21 mouse cellular contexts compared by ENCODE assay signal in genomic region chr14:83803412-83803811, GRCm38 (mm10).
A peak's percentile ranks its signal among the peaks of the same experiment; 100 is the strongest.
DNase-seq lines count a peak whose midpoint lies in the region.
"Had no signal": no experiment of that assay in that cellular context is flagged by ENCODE, and none has a peak within 500 bp of the region (broad histone marks: within the 10 kb centered on the region; RNA-seq: fewer than 3 reads in every experiment).

No protein-coding gene starts in this region.

- peak; percentile 4 to 15 for DNase-seq in layer of hippocampus, adult 8-10 months (ENCODE audit: low spot score in 2 of 2)
- no peak for DNase-seq in layer of hippocampus, postnatal 10 days (ENCODE audit: low spot score in 2 of 2)
- peak; percentile 11 for DNase-seq in right cerebral cortex, adult 18-20 months
- DNase-seq in right cerebral cortex, postnatal 14 days = no peak
- peak; percentile 12 for DNase-seq in layer of hippocampus, adult 9-10 months (ENCODE audit: low spot score)
- no peak for DNase-seq in urinary bladder, postnatal 14 days (ENCODE audit: low spot score)
- DNase-seq: adrenal gland, adult 8-10 months; B cell, adult 2 months; cerebellum, adult 11 months; cerebellum, adult 9-10 months; cerebellum, postnatal 36 days; embryo, embryonic 11 days; gastrocnemius, postnatal 14 days; heart, postnatal 14 days; kidney, adult 11 months; kidney, postnatal 25 days; lung, embryonic 14.5 days; lung, postnatal 14 days; midbrain, embryonic 14.5 days; retina, postnatal 1 day; thymus, postnatal 4 days had no signal

Comparison
In these comparisons a context has a peak if more than half of its experiments do, and no peak if none do; other contexts are left out.
1. DNase-seq: peak in layer of hippocampus, adult 8-10 months (2 of 2), right cerebral cortex, adult 18-20 months (single experiment) and layer of hippocampus, adult 9-10 months (single experiment); none in layer of hippocampus, postnatal 10 days (0 of 2), right cerebral cortex, postnatal 14 days (single experiment) and urinary bladder, postnatal 14 days (single experiment).